8 mouse cellular contexts compared by ENCODE assay signal in the genomic region with DNA sequence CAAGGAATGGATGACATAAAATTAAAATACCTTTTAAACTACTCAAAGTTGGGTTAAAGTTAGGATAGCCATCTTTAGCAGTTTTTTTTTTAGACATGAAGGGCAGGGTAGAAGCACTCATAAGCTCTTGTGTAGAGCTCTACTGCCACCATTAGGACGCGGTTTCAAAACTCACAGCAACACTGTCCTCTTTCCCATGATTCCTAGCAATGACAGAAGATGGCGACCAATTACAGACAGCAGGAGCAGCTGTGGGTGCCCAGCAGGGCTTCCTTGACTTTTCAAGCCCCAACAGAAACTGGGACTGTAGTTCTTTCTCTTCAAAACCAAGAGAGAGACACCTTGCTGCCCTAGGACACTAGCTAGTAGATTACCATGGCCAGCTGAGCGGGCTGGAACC.
DNase-seq lines count a peak whose midpoint lies in the region; ATAC-seq lines count a peak whose summit lies in the region.

No protein-coding gene starts in this region.

- H3K27ac ChIP-seq in kidney, embryonic 14.5 days (ENCODE audit: low read depth, low read length): no peak overlapping the region
- no peak overlapping the region for H3K27ac ChIP-seq in forebrain, embryonic 11.5 days (ENCODE audit: low read depth, low read length)
- peak overlapping the region; percentile 78 for H3K27ac ChIP-seq in hindbrain, embryonic 14.5 days
- no peak overlapping the region for H3K27ac ChIP-seq in liver, embryonic 15.5 days (replicated peaks)

- H3K27me3 ChIP-seq in kidney, embryonic 14.5 days (ENCODE audit: control insufficient read depth, insufficient read depth, low read length): no peaks in the 10 kb centered on the region
- H3K27me3 ChIP-seq in forebrain, embryonic 11.5 days (ENCODE audit: control insufficient read depth, insufficient read depth, low read length): no peaks in the 10 kb centered on the region
- no peaks in the 10 kb centered on the region for H3K27me3 ChIP-seq in hindbrain, embryonic 14.5 days (ENCODE audit: control insufficient read depth, insufficient read depth, low read length)
- H3K27me3 ChIP-seq in liver, embryonic 15.5 days: no peaks in the 10 kb centered on the region

- 54% methylated on average over 4 of the region's 4 CpGs for WGBS in kidney, embryonic 14.5 days
- WGBS in forebrain, embryonic 11.5 days: 59% methylated on average over 4 of the region's 4 CpGs
- 77% methylated on average over 4 of the region's 4 CpGs for WGBS in hindbrain, embryonic 14.5 days
- WGBS in liver, embryonic 15.5 days (ENCODE audit: insufficient replicate concordance): 36% methylated on average over 4 of the region's 4 CpGs

- DNase-seq in kidney, adult 9 months: no peak
- peak; percentile 71 for DNase-seq in MN1 (ENCODE audit: low spot score)
- peak; percentile 50 for DNase-seq in forebrain, embryonic 11.5 days (ENCODE audit: low spot score)
- peak; percentile 65 for DNase-seq in hindbrain, embryonic 14.5 days (ENCODE audit: low spot score)
- DNase-seq in retina, postnatal 1 day: peak; percentile 80
- DNase-seq in adrenal gland, adult 8-10 months: no peak

- peak overlapping the region; percentile 19; the same call in 1 of the 2 replicates for H3K4me2 ChIP-seq in kidney, embryonic 14.5 days (replicated peaks; ENCODE audit: low read depth, low read length)
- H3K4me2 ChIP-seq in forebrain, embryonic 11.5 days (ENCODE audit: low read depth, low read length, severe bottlenecking): peak overlapping the region; percentile 31; the same call in 1 of the 2 replicates
- peak overlapping the region; percentile 45 for H3K4me2 ChIP-seq in hindbrain, embryonic 14.5 days (replicated peaks)
- peak overlapping the region; percentile 48 for H3K4me2 ChIP-seq in liver, embryonic 15.5 days

- H3K9me3 ChIP-seq in kidney, embryonic 14.5 days (ENCODE audit: control insufficient read depth, low read length): no peaks in the 10 kb centered on the region
- no peaks in the 10 kb centered on the region for H3K9me3 ChIP-seq in forebrain, embryonic 11.5 days (ENCODE audit: control insufficient read depth, low read length)
- H3K9me3 ChIP-seq in hindbrain, embryonic 14.5 days (ENCODE audit: control insufficient read depth, low read length): no peaks in the 10 kb centered on the region
- no peaks in the 10 kb centered on the region for H3K9me3 ChIP-seq in liver, embryonic 15.5 days (replicated peaks)

- no peak overlapping the region for H3K9ac ChIP-seq in kidney, embryonic 14.5 days (ENCODE audit: low read depth, low read length)
- no peak overlapping the region for H3K9ac ChIP-seq in forebrain, embryonic 11.5 days (ENCODE audit: low read length)
- peak overlapping the region; percentile 44 for H3K9ac ChIP-seq in hindbrain, embryonic 14.5 days
- no peak overlapping the region for H3K9ac ChIP-seq in liver, embryonic 15.5 days

- no peak for ATAC-seq in kidney, embryonic 14.5 days (ENCODE audit: low FRiP score, low TSS enrichment)
- no peak for ATAC-seq in forebrain, embryonic 11.5 days (replicated peaks; ENCODE audit: low FRiP score)
- no peak for ATAC-seq in hindbrain, embryonic 14.5 days (ENCODE audit: low FRiP score)
- no peak for ATAC-seq in liver, embryonic 15.5 days (ENCODE audit: insufficient read depth)

- no peak overlapping the region; the same call in 1 of the 2 replicates for H3K4me3 ChIP-seq in kidney, embryonic 14.5 days (ENCODE audit: low read length)
- peak overlapping the region; percentile 11; the same call in 1 of the 2 replicates for H3K4me3 ChIP-seq in forebrain, embryonic 11.5 days (ENCODE audit: low read depth, low read length)
- H3K4me3 ChIP-seq in hindbrain, embryonic 14.5 days (replicated peaks; ENCODE audit: low read length): peak overlapping the region; percentile 24
- H3K4me3 ChIP-seq in liver, embryonic 15.5 days (replicated peaks): peak overlapping the region; percentile 39

- peaks cover 3% of the 10 kb centered on the region; the same call in 1 of the 2 replicates for H3K36me3 ChIP-seq in kidney, embryonic 14.5 days (ENCODE audit: control insufficient read depth, insufficient read depth, low read length)
- no peaks in the 10 kb centered on the region for H3K36me3 ChIP-seq in forebrain, embryonic 11.5 days (ENCODE audit: control insufficient read depth, insufficient read depth, low read length)
- 0 out of 2 replicates have a peak, but pooled peaks cover 12% of the 10 kb centered on the region for H3K36me3 ChIP-seq in hindbrain, embryonic 14.5 days (replicated peaks; ENCODE audit: control insufficient read depth, insufficient read depth)
- H3K36me3 ChIP-seq in liver, embryonic 15.5 days (replicated peaks): no peaks in the 10 kb centered on the region

- no peaks in the 10 kb centered on the region for H3K4me1 ChIP-seq in kidney, embryonic 14.5 days (ENCODE audit: control insufficient read depth, insufficient read depth, low read length)
- H3K4me1 ChIP-seq in forebrain, embryonic 11.5 days (replicated peaks; ENCODE audit: control insufficient read depth, insufficient read depth, low read length): no peaks in the 10 kb centered on the region
- H3K4me1 ChIP-seq in hindbrain, embryonic 14.5 days (replicated peaks; ENCODE audit: control insufficient read depth, insufficient read depth, low read length): no peaks in the 10 kb centered on the region
- no peaks in the 10 kb centered on the region for H3K4me1 ChIP-seq in liver, embryonic 15.5 days (replicated peaks)

Comparison
In these comparisons a context has a peak if more than half of its experiments do, and no peak if none do; other contexts are left out.
1. DNase-seq: peak in MN1 (single experiment), forebrain, embryonic 11.5 days (single experiment), hindbrain, embryonic 14.5 days (single experiment) and retina, postnatal 1 day (single experiment); none in kidney, adult 9 months (single experiment) and adrenal gland, adult 8-10 months (single experiment).
2. Peak in every context shown above with its lines, with median percentiles within 50 percentile points of each other: H3K4me2 ChIP-seq.